Mouse (Mus musculus) T-helper 17 cell (primary cell): Measurements from ENCODE around the gene Ifrd2.

ENCODE experiments used
- in situ Hi-C, 2 experiments: fragments of 300-600 bp; cut with MboI, MseI; formaldehyde crosslinking; loops; 1 replicate in 1 of 2; 2 replicates in 1 of 2; pipeline ENCODE4 v1.15.1; 2025; ENCODE audit warnings: high pct_unique_total_duplicates in 2 of 2

Ifrd2 gene

GRCm38 (mm10) chr9:107615035-107615434 lies 27.6 kb downstream of the Ifrd2 start:
- in situ Hi-C loops = no loop called here

- in situ Hi-C loops = no loop called here
Observed at GRCm38 (mm10) chr9:107617461-107617860, 30.0 kb downstream of the Ifrd2 start.

- in situ Hi-C loops = no loop called here
Observed at GRCm38 (mm10) chr9:107618098-107618497, 30.7 kb downstream of the Ifrd2 start.

- in situ Hi-C loops = no loop called here
Observed at GRCm38 (mm10) chr9:107618778-107619545, 31.5 kb downstream of the Ifrd2 start.

- in situ Hi-C loops = no loop called here
Observed at GRCm38 (mm10) chr9:107619546-107619879, 32.1 kb downstream of the Ifrd2 start.

- in situ Hi-C loops = no loop called here
Observed at GRCm38 (mm10) chr9:107620954-107621353, 33.5 kb downstream of the Ifrd2 start.

GRCm38 (mm10) chr9:107624539-107624938 lies 37.1 kb downstream of the Ifrd2 start:
- in situ Hi-C loops = no loop called here

GRCm38 (mm10) chr9:107624951-107625350 lies 37.5 kb downstream of the Ifrd2 start:
- in situ Hi-C loops = loop anchor here (5.0 kb wide), 2 partner anchors 73 to 952 kb away; partner anchors contain the start of genes Rassf1 (in 1 of the 2) and Wdr6 (in 1 of the 2)

GRCm38 (mm10) chr9:107625351-107626128 lies 38.1 kb downstream of the Ifrd2 start:
- in situ Hi-C loops = loop anchor here (5.0 kb wide), 2 partner anchors 73 to 952 kb away; partner anchors contain the start of genes Rassf1 (in 1 of the 2) and Wdr6 (in 1 of the 2)

- in situ Hi-C loops = loop anchor here (5.0 kb wide), 2 partner anchors 74 to 951 kb away; partner anchors contain the start of genes Rassf1 (in 1 of the 2) and Wdr6 (in 1 of the 2)
Observed at GRCm38 (mm10) chr9:107626158-107626843, 38.9 kb downstream of the Ifrd2 start.

GRCm38 (mm10) chr9:107626844-107627277 lies 39.4 kb downstream of the Ifrd2 start:
- in situ Hi-C loops = loop anchor here (5.0 kb wide), 2 partner anchors 75 to 950 kb away; partner anchors contain the start of genes Rassf1 (in 1 of the 2) and Wdr6 (in 1 of the 2)

GRCm38 (mm10) chr9:107627387-107628255 lies 40.2 kb downstream of the Ifrd2 start:
- in situ Hi-C loops = loop anchor here (5.0 kb wide), 2 partner anchors 75 to 950 kb away; partner anchors contain the start of genes Rassf1 (in 1 of the 2) and Wdr6 (in 1 of the 2)

- in situ Hi-C loops = loop anchor here (5.0 kb wide), 2 partner anchors 77 to 948 kb away; partner anchors contain the start of genes Rassf1 (in 1 of the 2) and Wdr6 (in 1 of the 2)
Observed at GRCm38 (mm10) chr9:107628721-107629410, 41.4 kb downstream of the Ifrd2 start.

- in situ Hi-C loops = loop anchor here (5.0 kb wide), 2 partner anchors 77 to 948 kb away; partner anchors contain the start of genes Rassf1 (in 1 of the 2) and Wdr6 (in 1 of the 2)
Observed at GRCm38 (mm10) chr9:107629411-107629730, 41.9 kb downstream of the Ifrd2 start.

GRCm38 (mm10) chr9:107629901-107630425 lies 42.5 kb downstream of the Ifrd2 start:
- in situ Hi-C loops = loop anchor here (5.0 kb wide), 2 partner anchors 78 to 947 kb away; partner anchors contain the start of genes Rassf1 (in 1 of the 2) and Wdr6 (in 1 of the 2)

GRCm38 (mm10) chr9:107630576-107630975 lies 43.1 kb downstream of the Ifrd2 start:
- in situ Hi-C loops = no loop called here

GRCm38 (mm10) chr9:107631311-107631826 lies 43.9 kb downstream of the Ifrd2 start:
- in situ Hi-C loops = no loop called here

GRCm38 (mm10) chr9:107631861-107632260 lies 44.4 kb downstream of the Ifrd2 start:
- in situ Hi-C loops = no loop called here

GRCm38 (mm10) chr9:107632478-107632877 lies 45.0 kb downstream of the Ifrd2 start:
- in situ Hi-C loops = no loop called here
